Mouse (Mus musculus) right cerebral cortex, postnatal 14 days (tissue): ENCODE measurements at regions not wholly inside any gene's neighbourhood (a gene's known extent, or its start where the extent isn't known, plus 50 kb on each side); places are given as distances from the start of the nearest gene placed in this dataset.

Experiments
- DNase-seq: peaks from one replicate; pipeline ENCODE4 v3.0.0; 2022

DNA sequence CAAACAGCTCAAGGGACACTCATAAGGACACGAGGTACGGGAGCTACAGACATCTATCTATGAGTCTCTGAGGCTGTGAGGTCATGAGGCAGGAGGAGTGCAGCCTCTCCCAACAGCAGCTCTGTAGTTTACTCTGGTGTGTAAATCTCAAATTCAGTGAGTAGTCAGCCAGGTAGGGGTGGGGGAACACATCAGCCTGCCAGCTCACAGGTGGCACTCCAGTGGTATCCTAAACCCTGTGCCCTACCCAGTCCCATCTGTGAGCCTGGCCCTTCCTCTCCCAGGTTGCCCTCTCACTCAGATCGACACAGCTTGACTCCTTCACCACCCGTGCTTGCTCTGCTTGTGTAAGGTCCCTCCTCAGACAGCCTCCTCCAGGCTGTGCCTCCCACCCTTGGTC lies 202.2 kb downstream of the Sipa1l2 start:
- DNase-seq = no peak

DNA sequence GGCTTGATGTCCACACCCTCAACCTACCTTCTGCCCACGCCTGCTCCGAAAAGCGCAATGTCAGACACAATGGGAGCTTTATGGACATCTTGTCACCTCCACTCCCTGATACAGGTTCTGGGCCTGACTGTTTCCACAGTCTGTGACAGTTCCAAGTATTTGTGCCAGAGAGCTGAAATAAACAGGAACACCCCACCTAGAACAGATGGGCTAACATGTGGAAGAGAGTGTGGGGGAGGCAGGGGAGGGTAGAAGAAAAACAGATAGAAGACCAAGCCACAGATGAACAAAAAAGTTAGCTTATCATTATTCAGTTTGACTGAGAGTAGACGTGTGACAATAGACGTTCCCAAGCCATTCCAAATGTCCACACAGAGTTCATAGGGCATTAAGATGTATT lies 204.6 kb downstream of the Sipa1l2 start:
- no peak for DNase-seq

- no peak for DNase-seq
These were observed 210.2 kb downstream of the Sipa1l2 start for GRCm38 (mm10) chr8:125359456-125359855.

- DNase-seq = no peak
These were observed 211.8 kb downstream of the Sipa1l2 start for GRCm38 (mm10) chr8:125357759-125358158.

DNA sequence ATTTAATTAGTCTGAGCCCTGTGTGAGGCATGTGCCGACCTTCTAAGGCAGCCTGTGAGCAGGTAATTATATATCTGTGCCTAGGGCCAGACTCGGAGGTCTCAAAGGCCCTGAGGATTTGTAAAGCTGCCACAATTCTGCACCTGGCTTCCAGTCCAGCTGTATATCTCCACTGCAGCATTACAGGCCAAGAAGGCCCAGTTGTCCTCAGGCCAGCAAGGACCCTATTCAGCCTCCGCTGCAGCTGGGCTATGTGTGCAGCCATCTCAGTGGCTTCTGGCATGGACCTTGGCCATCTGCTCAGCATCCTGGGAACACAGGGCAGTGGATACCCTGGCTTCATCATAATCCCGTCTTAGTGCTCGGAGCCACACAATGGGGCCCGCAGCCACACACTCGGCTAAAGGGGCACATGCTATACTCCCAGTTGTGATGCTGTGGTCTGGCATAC lies 214.5 kb downstream of the Sipa1l2 start:
- DNase-seq = peak; percentile 18

GRCm38 (mm10) chr8:125352276-125352675 lies 217.3 kb downstream of the Sipa1l2 start:
- DNase-seq = no peak

DNA sequence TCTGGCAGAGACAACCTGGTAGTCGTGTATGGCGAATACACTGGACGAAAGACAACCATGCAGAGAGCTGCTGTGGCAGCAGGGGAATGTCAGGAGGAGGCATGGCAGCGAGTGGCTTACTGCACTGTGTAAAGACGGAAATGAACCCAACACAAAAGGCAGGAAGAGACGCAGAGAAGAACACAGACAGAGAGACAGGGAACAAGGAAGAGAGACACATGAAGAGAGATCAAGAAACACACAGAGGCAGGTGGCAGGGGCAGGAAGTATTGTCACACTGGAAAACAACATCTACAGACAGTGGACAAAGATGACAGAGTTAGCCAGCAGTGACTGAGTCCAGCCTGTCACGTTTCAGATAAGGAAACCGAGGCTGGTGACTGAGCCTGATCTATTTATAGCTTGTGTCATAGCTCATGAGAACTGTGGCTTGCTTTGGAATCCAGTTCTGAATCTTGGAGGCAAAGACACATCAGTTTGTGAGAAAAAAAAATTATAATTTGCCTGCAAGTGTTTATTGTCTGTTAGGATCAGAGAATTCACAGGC lies 218.0 kb downstream of the Sipa1l2 start:
- no peak for DNase-seq

- DNase-seq = peak; percentile 22
These were observed 220.2 kb downstream of the Sipa1l2 start for GRCm38 (mm10) chr8:125349290-125350025.

DNA sequence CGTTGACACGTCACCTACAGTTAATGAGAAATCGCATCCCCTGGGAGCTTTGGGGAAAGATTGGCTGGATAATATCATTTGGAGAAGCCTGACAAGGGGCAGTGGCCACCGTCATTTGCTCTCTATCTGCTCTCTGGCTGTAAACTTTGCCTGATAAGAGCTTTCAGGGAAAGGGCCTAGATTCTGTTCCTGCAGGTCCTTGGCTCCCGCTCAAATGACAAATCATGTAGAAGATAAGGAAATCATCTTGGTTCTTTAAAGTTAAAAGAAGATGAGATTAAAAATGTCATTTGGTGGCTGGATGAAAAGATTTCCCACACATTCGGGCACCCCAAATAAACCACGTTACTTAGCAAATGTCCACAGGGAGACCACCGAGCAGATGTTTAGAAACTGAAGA lies 223.4 kb downstream of the Sipa1l2 start:
- no peak for DNase-seq

GRCm38 (mm10) chr8:125345571-125345970 lies 224.0 kb downstream of the Sipa1l2 start:
- no peak for DNase-seq

GRCm38 (mm10) chr8:125343867-125344266 lies 225.7 kb downstream of the Sipa1l2 start:
- no peak for DNase-seq

DNA sequence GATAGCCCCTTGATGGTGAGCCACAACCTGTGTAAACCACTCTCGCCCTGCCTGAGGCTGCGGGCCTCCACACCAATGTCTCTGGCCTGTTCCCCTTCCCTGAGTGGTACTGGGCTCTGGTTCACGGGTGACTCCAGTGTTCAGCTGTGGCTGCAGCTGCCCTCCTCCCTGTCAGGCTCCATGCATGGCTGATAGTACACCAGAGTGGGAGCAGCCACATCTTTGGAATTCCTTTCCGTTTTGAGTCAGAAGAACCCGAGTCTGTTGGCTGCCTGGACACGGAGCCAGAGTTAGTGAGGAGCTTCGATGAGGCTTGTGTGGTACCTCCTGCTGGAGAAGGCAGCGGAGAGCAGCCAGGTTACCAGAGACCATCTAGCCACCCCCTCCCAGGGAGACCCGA lies 227.1 kb downstream of the Sipa1l2 start:
- no peak for DNase-seq

- DNase-seq = no peak
These were observed 228.0 kb downstream of the Sipa1l2 start for GRCm38 (mm10) chr8:125341606-125342005.

- no peak for DNase-seq
These were observed 231.4 kb downstream of the Sipa1l2 start for GRCm38 (mm10) chr8:125338222-125338621.

DNA sequence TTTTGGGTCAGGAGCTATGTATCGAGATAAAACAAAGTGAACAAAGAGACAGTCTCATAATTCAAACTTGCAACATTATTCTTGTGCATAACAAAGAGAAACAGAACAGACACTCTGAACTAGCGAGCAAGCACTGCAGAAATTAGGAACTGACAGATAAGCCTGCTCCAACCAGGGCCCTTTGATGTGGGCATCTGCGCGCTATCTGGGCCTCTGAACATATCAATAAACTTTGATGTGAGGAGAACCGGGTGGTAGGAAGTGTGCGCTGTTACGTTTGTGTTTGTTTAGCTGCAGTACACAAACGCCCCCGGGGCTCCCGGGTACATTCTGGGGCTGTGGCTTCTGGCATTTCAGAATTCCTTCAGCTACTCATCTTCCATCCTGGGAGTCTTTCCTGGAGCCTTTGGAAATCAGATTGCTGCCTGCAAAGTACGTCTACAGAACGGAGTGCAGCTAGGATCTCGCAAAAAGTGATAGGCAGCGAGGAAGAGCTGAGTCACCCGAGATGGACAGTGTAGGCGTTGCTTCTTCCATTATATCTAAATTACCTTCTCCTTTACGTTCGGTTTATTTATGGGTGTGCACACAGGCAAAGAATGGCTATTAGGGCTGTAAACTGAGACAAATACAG lies 232.0 kb downstream of the Sipa1l2 start:
- no peak for DNase-seq

DNA sequence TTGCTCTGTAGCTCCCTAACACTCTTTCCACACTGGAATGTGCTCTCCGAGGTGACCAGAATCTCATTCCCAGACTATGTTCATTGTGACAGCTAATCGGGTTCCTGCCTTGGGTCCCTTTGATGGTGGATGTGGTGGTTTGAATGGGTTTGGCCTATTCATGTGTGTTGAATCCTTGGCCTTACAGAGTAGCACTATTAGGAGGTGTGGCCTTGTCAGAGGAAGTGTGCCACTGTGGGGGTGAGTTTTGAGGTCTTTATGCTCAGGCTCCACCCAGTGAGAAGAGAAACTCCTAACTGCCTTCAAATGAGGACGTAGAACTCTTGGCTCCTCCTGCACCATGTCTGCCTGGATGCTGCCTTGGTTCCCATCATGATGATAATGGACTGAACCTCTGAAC lies 232.8 kb downstream of the Sipa1l2 start:
- DNase-seq = no peak

DNA sequence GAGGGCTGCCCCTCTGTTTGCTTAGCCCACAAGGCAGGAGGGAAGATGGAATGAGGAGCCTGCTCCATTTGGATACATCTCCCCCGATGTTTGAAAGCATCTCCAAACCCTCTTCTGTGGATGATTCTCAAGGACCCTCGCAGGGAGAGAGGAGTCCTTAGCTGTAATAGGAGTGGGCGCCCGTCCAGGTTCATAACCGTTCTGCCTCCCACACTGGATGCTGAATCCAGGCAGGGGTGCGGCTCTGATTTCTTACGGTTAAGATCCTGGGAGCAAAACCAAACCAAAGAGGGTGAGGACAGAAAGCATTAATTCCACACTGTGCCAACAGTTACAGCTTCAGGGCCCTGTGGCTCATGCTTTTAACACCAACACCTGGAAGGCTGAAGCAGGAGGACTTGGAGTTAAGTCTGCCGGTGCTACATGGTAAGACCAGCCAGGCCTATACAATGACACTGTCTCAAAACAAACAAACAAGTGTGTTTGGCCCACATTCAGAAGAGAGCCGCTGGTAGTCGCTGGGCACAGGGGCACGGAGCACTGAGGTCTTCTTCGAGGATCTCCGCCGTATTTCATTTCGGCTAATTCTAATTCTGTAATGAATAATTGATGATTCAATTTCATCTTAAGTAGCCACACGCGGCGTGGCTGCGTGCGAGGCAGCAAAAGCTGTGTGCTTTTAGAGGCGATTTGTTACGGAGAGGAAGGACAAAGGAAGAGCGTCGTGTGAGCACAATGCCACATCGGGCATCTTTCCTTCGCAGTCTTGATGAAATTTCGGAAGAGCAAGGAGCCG lies 233.8 kb downstream of the Sipa1l2 start:
- peak; percentile 33 for DNase-seq

- no peak for DNase-seq
These were observed 234.4 kb downstream of the Sipa1l2 start for GRCm38 (mm10) chr8:125335171-125335570.

GRCm38 (mm10) chr8:125330638-125331037 lies 239.0 kb downstream of the Sipa1l2 start:
- no peak for DNase-seq

DNA sequence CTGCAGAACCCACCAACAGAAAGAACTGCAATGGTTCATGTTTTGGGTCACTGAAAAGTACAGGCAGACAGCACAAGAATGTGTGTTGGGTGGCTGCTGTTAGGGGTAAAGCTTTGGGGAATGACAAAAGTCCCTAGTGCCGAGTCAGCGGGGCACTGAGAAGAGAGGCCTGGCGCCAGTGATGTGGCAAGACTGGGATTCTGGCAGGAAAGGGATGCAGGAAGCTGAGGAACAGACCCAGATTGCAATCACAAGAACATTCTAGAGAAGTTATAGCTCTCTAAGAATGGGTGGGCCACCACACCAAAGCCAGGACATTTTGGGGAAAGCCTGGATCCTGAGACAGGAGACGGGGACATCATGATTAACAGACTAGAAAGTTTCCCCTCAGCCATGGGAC lies 241.0 kb downstream of the Sipa1l2 start:
- no peak for DNase-seq

DNA sequence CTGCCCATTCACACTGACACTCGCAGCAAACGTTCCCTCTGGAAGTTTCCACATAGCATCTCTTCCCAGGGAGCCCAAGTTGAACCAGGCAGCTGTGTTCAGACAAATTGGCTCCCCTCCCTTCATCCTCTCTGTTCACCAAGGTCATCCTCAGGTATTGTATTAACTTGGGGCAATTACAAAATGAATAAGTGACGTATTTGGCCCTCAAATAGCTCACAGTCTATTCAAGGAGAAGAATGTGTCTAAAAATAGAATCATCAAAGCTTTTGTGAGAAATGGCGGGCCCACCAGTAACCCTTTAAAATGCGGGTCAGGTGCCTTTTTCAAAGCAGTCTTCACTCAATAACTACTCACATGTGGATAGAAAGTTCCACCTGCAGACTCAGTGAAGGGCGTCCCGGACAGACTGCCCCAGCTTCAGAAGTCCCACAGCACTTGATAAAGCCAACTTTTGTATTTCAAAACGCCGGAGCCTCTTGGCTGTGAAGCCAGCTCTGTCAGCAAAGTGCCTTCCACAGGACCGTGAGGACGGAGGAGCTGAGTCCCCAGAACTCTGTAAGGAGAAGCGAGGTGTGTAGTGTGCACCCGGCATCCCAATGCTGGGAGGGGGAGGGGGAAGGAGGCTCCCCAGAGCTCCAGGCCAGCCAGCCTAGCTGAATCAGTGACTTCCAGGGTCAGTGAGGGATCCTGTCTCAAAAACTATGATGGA lies 241.9 kb downstream of the Sipa1l2 start:
- no peak for DNase-seq

DNA sequence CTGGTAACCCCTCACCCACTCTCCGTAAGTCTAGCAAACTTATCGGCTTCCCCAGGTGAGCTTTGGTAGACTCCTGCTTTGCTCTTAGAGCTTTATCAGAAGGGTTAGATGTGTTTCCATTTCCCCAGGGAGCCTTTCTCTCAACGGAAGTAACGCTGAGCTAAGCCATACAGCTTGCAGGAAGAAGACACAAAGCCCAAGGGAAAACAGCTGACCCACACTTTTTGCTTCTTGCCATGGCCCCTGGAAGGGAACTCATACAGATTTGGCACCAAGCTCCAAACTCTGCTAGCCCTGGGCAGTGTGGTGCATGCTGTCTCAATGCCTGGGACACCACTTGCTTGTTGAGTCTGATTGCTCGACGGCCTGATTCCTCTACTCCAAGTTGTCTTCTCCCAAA lies 242.6 kb downstream of the Sipa1l2 start:
- no peak for DNase-seq

DNA sequence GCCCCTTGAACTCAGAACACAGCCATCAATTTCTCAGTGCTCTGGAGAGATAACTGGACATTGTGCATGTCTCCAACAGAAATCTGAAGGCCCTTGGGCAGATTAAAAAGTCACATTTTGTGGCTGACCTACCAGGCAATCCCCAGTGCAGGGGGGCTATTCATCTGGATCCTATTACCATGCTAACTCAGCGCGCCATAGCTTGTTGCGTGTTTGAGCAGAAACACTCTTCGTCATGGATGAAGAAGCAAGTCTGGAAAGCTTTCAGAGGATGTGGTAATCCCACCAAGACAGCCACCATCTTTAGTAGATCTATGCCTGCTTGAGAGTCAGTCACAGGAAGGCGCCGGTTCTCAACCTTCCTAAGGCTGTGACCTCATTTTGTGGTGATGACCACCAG lies 243.9 kb downstream of the Sipa1l2 start:
- no peak for DNase-seq
